Mouse (Mus musculus): ENCODE data around the gene Krtap9-5. TPM values are rescaled to one million over a fixed set of nuclear protein-coding genes. Genes with fewer than 3 reads are reported as not detected.

Gene Krtap9-5
- total RNA-seq, 2 experiments from 2014 or later, result not detected

Other genes with a start within 250 kb of the Krtap9-5 start
- gene Gm14180, start 214.2 kb upstream of the Krtap9-5 start, total RNA-seq (2021), result not detected
- gene Gm11595, start 175.6 kb upstream of the Krtap9-5 start, total RNA-seq (2021), result not detected
- gene Krtap4-8, start 167.8 kb upstream of the Krtap9-5 start, total RNA-seq (2021), result not detected
- not detected for gene Krtap4-9, start 163.3 kb upstream of the Krtap9-5 start, total RNA-seq (2021)
- not detected for gene Gm11596, start 155.0 kb upstream of the Krtap9-5 start, total RNA-seq (2021)
- not detected for gene Gm11569, start 149.5 kb upstream of the Krtap9-5 start, total RNA-seq (2021)
- gene Gm11554, start 144.0 kb upstream of the Krtap9-5 start, total RNA-seq (2021), result not detected
- not detected for gene Krtap4-13, start 138.6 kb upstream of the Krtap9-5 start, total RNA-seq (2021)
- gene Gm11564, start 132.8 kb upstream of the Krtap9-5 start, total RNA-seq (2021), result not detected
- not detected for gene 2300003K06Rik, start 110.4 kb upstream of the Krtap9-5 start, total RNA-seq (2021)
- gene Krtap4-16, start 96.9 kb upstream of the Krtap9-5 start, total RNA-seq (2021), result not detected
- not detected for gene Gm11568, start 90.6 kb upstream of the Krtap9-5 start, total RNA-seq (2021)
- gene Gm11559, start 84.0 kb upstream of the Krtap9-5 start, total RNA-seq (2021), result not detected
- gene Krtap9-1, start 75.1 kb upstream of the Krtap9-5 start, total RNA-seq (2021), result not detected
- not detected for gene Gm11567, start 69.3 kb upstream of the Krtap9-5 start, total RNA-seq (2021)
- not detected for gene Krtap31-1, start 40.6 kb upstream of the Krtap9-5 start, total RNA-seq (2021)
- not detected for gene Gm11565, start 33.7 kb upstream of the Krtap9-5 start, total RNA-seq (2021)
- not detected for gene Krtap31-2, start 12.2 kb upstream of the Krtap9-5 start, total RNA-seq (2021)
- not detected for gene Krtap29-1, start 30.6 kb downstream of the Krtap9-5 start, total RNA-seq (2021)
- gene Krtap16-1, start 38.1 kb downstream of the Krtap9-5 start, total RNA-seq (2021), result not detected
- gene Krtap17-1, start 45.5 kb downstream of the Krtap9-5 start, total RNA-seq (2021), result not detected
- gene Krt33a, start 67.7 kb downstream of the Krtap9-5 start, total RNA-seq (2021), result not detected
- gene Krt33b, start 81.4 kb downstream of the Krtap9-5 start, total RNA-seq (2021), result not detected
- gene Krt34, start 93.1 kb downstream of the Krtap9-5 start, total RNA-seq (2021), result not detected
- gene Krt31, start 102.1 kb downstream of the Krtap9-5 start, total RNA-seq (2021), result not detected
- not detected for gene Krt32, start 139.8 kb downstream of the Krtap9-5 start, total RNA-seq (2021)
- not detected for gene Krt35, start 147.8 kb downstream of the Krtap9-5 start, total RNA-seq (2021)
- gene Krt36, start 157.2 kb downstream of the Krtap9-5 start, total RNA-seq (2021), result not detected
- gene Krt13, start 173.1 kb downstream of the Krtap9-5 start, total RNA-seq (2021), result not detected
- under 1 TPM in 1 of 2 experiments, not detected in 1; 0.17 TPM for gene Krt15, start 187.5 kb downstream of the Krtap9-5 start, total RNA-seq (2021)
- 10 to 100 TPM; 16.1 to 21.1 TPM for gene Krt19, start 200.2 kb downstream of the Krtap9-5 start, total RNA-seq (2021)
- gene Krt9, start 244.8 kb downstream of the Krtap9-5 start, total RNA-seq (2021), result not detected

Measured in heart, postnatal 4 days (tissue).